Mouse (Mus musculus) forebrain, postnatal 0 days (tissue): ENCODE results near the gene Gm21988. TPM values are rescaled to one million over a fixed set of nuclear protein-coding genes. Genes with fewer than 3 reads are reported as not detected.
A peak's percentile ranks its signal among the peaks of the same experiment; 100 is the strongest.

Source experiments
- ATAC-seq: fragments of 200-750 bp; cut with Nextera tagmentation; 2 replicates; pipeline ENCODE4 v1.8.0; 2017; ENCODE audit warnings: mild to moderate bottlenecking, moderate library complexity
- DNase-seq: peaks from one replicate; pipeline ENCODE4 v3.0.0-alpha.2; 2015
- H3K27ac ChIP-seq: fragments of 300-500 bp; sonication (generic); 2 replicates; pipeline ENCODE4 v1.5.1; 2014; ENCODE audit warnings: low read depth, mild to moderate bottlenecking, antibody characterized with exemption, low read length, moderate library complexity, mixed read lengths
- H3K27me3 ChIP-seq: fragments of 300-500 bp; sonication (generic); 2 replicates; pipeline ENCODE4 v1.6.1; 2014; ENCODE audit warnings: mild to moderate bottlenecking, low read length, mixed read lengths; ENCODE audit not compliant: insufficient read depth
- H3K36me3 ChIP-seq: fragments of 300-500 bp; sonication (generic); 2 replicates; pipeline ENCODE4 v1.6.1; 2014; ENCODE audit warnings: mild to moderate bottlenecking, moderate library complexity; ENCODE audit not compliant: insufficient read depth
- H3K4me1 ChIP-seq: fragments of 300-500 bp; sonication (generic); 2 replicates; pipeline ENCODE4 v1.6.1; 2014; ENCODE audit warnings: antibody characterized with exemption; ENCODE audit not compliant: insufficient read depth
- H3K4me2 ChIP-seq: fragments of 300-500 bp; sonication (generic); 2 replicates; pipeline ENCODE4 v1.6.1; 2014; ENCODE audit warnings: low read depth, mild to moderate bottlenecking, moderate library complexity
- H3K4me3 ChIP-seq: fragments of 300-500 bp; sonication (generic); 2 replicates; pipeline ENCODE4 v1.5.1; 2014; ENCODE audit warnings: low read depth, low read length, mixed read lengths
- H3K9ac ChIP-seq: fragments of 300-500 bp; sonication (generic); 2 replicates; pipeline ENCODE4 v1.6.1; 2014; ENCODE audit warnings: mild to moderate bottlenecking
- H3K9me3 ChIP-seq: fragments of 300-500 bp; sonication (generic); 2 replicates; pipeline ENCODE4 v1.6.1; 2016; ENCODE audit warnings: low read length
- CTCF ChIP-seq: sonication (generic); IDR thresholded peaks from 2 replicates; pipeline ENCODE4 v1.5.1; 2016; ENCODE audit warnings: antibody characterized with exemption, control low read depth, low read depth
- WGBS: fragments of 180-500 bp; shearing (Covaris S2); extraction: QIAGEN DNeasy Blood & Tissue Kit; methylation state at CpG from one replicate; pipeline ENCODE4 v1.1.7; 2014; 5-methylcytosine and 5-hydroxymethylcytosine counted together
- polyA plus RNA-seq: library from polyadenylated mRNA; unstranded; fragments of >200 nt; fragmentation: Nextera tagmentation; extraction: Ambion mirVana; gene quantifications from 2 replicates; pipeline ENCODE4 v1.2.1, GENCODE M21; 2015
- total RNA-seq: library from RNA; depleted of rRNA; stranded (reverse); fragments of >200 nt; gene quantifications from 2 replicates; pipeline ENCODE4 v1.2.3, GENCODE M21; 2014

Gm21988 gene
- total and polyA plus RNA-seq, 2 experiments from 2014 or later = 4.9 to 16.6 TPM

DNA sequence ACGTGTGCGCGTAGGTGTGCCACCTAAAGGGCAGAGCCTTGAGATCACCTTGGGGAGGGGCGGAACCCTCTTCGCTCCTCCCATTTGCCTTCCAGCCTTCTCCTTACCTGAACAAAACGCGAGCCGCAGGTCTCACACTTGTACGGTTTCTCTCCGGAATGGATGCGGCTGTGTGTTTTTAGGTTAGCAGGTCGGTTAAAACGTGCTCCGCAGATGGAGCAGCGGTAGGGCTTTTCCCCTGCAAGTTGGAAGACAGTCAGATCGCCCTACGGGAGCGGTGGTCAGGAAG lies 13.1 kb downstream of the Gm21988 start:
- WGBS = 7% methylated on average over 18 of the region's 18 CpGs
- Histone ChIP-seq H3K4me1 (peaks cover 11% of the 10 kb centered on the region), H3K27ac (peak overlapping the region; percentile 64; the same call in 1 of the 2 replicates), H3K4me2 (peak overlapping the region; percentile 58), H3K9ac (peak overlapping the region; percentile 52), H3K4me3 (peak overlapping the region; percentile 26), H3K27me3 (peaks cover 24% of the 10 kb centered on the region), H3K36me3 (no peaks in the 10 kb centered on the region), H3K9me3 (no peaks in the 10 kb centered on the region)
- DNase-seq (no peak), ATAC-seq (no peak)
- TF ChIP-seq CTCF = no peak

DNA sequence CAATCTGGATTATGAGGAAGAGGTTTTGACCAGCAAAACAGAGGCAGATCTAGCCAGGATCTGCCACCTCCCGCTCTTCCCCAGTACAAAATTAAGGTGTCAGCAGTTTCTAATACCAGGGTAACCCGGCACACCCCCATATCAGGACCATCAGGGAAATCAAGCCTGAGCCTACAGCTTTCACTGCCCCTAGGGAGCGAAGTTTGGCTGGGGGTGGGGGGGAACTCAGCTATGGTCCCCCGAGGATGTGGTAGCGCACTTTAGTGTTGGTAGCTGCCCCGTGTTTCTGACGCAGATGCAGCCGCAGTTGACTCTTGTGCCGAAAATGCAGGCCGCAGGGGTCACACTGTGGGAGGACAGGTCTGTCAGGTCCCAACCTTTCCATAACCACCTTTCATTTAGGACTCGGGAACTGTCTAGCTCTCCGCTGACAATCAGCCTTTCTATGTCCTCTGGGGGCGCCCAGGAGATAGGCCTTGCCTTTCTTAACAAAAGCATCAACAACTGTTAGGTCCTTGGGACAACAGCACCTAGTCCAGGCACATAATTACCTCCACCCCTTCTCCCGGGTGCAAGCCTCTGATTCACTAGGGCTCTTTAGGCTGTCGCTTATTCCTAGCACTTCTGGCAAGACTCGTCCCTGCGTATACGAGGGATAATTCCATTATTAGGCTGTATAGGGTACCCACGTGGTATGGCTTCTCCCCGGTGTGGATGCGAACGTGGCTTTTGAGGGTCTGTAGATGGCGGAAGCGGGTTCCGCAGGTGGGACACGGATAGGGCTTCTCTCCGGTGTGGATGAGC lies 13.6 kb downstream of the Gm21988 start:
- peaks cover 14% of the 10 kb centered on the region for H3K4me1 ChIP-seq
- ATAC-seq (0 out of 2 replicates have a peak, but pooled peaks have one; percentile 23), DNase-seq (peak; percentile 65)
- H3K27me3 ChIP-seq = peaks cover 24% of the 10 kb centered on the region
- H3K9ac ChIP-seq = peak overlapping the region; percentile 52
- 23% methylated on average over 27 of the region's 27 CpGs for WGBS
- H3K27ac ChIP-seq = no peak overlapping the region; the same call in 1 of the 2 replicates
- peak overlapping the region; percentile 58 for H3K4me2 ChIP-seq
- H3K36me3 ChIP-seq = no peaks in the 10 kb centered on the region
- peak; percentile 36 for TF ChIP-seq CTCF
- no peaks in the 10 kb centered on the region for H3K9me3 ChIP-seq
- H3K4me3 ChIP-seq = peak overlapping the region; percentile 26

GRCm38 (mm10) chr11:70223724-70224123 lies 15.9 kb downstream of the Gm21988 start:
- H3K9ac ChIP-seq = no peak overlapping the region
- no peak for TF ChIP-seq CTCF
- H3K4me1 ChIP-seq = peaks cover 28% of the 10 kb centered on the region
- no peak overlapping the region for H3K27ac ChIP-seq
- ATAC-seq (no peak), DNase-seq (no peak)
- 0 out of 2 replicates have a peak, but pooled peaks cover 5% of the 10 kb centered on the region for H3K27me3 ChIP-seq
- no peak overlapping the region for H3K4me2 ChIP-seq
- no peaks in the 10 kb centered on the region for H3K9me3 ChIP-seq
- H3K4me3 ChIP-seq = no peak overlapping the region
- no peaks in the 10 kb centered on the region for H3K36me3 ChIP-seq
- WGBS = 87% methylated on average over 9 of the region's 9 CpGs

DNA sequence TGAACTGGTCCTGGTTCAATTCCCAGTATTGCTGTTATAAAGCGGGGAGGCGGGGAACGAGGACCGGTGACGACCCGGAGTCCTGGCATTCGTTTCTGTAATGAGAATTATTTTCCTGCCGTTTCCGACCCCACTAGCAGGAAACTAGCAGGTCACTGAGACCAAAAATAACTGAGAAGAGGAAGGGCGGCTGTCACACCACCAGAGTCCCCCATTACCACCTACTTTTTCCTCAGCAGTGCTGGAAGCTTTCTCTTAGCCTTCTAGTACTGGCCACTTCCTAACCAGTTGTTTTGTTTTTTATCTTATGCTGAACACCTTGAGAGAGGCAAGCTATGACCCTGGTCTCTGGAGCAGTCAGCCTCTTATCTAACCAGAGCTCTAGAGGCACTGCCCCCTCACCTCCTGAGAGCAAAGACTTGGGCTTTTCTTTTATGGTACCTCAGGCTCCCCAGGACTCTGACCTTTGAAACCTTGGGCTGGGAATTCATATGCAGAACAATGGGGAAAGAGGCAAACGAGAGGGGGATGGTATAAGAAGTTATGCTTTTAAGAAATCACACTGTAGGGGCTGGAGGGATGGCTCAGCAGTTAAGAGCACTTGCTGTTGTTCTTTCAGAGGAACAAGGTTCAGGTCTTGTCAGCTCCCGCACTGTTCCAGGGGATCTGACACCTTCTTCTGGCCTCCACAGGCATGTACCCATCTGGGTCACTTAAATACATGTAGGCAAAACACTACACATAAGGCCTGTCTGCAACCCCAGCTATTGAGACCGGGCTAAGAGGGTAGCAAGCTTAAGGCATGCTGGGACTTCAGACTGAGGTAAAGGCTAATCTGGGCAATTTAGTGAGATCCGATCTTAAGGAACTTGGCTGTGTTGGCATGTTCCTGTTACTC lies 17.8 kb downstream of the Gm21988 start:
- WGBS = 10% methylated on average over 14 of the region's 14 CpGs
- ATAC-seq = no peak
- H3K27ac ChIP-seq = peak overlapping the region; percentile 87
- peaks cover 7% of the 10 kb centered on the region for H3K36me3 ChIP-seq
- peak; percentile 15 for DNase-seq
- no peaks in the 10 kb centered on the region for H3K27me3 ChIP-seq
- H3K4me1 ChIP-seq = peaks cover 26% of the 10 kb centered on the region
- H3K9ac ChIP-seq = peak overlapping the region; percentile 78
- peak overlapping the region; percentile 89 for H3K4me2 ChIP-seq
- no peaks in the 10 kb centered on the region for H3K9me3 ChIP-seq
- TF ChIP-seq CTCF = no peak
- H3K4me3 ChIP-seq = peak overlapping the region; percentile 61

DNA sequence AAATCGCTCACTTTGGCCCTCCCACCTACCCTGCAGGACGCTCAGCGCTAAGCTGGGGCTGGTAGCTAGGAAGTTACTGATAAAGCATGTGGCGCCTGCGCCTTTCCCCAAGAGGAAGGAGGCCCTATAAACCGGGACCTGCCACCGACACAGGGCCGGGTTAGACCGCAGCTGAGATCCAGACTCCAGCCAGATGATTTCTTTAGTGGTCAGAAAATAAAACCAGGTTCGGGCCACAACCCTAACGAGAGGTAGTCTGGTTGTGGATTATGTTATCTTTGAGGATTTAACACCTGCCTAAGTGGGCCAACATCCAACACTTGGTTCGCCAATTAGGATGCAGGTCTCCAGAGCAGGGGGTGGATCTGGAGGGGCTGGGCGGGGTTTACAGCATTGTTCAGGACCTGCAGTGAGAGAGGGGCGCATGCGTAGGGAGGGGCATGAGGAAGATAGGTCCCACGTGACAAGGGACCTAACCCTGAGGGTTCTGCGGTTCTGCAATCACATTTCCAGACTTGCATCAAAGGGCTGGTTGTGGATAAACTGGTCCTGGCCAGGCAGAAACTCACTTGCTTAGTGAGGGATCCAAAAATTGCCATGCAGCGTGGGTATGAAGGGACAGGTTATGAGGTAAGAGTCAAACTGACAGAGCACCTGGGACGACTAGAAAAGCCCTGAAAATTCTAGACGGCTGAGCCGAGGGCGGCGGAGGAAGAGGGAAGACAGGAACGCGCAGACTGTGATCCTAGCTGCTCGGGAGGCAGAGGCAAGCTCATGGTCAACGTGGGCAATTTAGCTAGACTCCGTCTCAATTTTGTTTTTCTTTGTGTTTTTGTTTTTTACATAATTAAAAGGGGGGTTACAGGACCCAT lies 18.7 kb downstream of the Gm21988 start, which contains the start of gene Slc16a13:
Slc16a13 (minus strand) TSS at position 334 of the 872 bp plus-strand sequence.
- under 1% methylated on average over 28 of the region's 28 CpGs for WGBS

DNA sequence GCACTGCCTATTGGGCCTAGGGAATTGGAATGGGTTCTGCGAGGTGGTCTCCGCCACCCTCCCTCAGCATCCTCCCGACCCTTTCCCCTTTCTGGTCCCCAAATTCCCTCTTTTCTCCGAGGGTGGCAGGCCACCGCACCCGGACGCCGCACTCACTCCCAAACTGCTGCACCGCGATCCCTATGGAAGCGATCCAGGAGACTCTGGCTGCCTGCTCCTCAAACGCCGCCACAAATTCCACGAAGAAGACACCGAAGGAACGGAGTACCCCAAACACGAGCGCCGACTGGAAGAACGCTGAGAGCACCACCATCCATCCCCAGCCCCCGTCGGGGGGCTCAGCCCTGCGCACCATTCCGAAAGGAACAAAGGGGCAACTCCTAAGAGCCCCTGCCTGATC lies 19.3 kb downstream of the Gm21988 start:
- H3K27me3 ChIP-seq = no peaks in the 10 kb centered on the region; the same call in 1 of the 2 replicates
- peak overlapping the region; percentile 61 for H3K4me3 ChIP-seq
- H3K9ac ChIP-seq = peak overlapping the region; percentile 78
- peaks cover 26% of the 10 kb centered on the region for H3K4me1 ChIP-seq
- no peak for DNase-seq
- no peaks in the 10 kb centered on the region for H3K9me3 ChIP-seq
- no peak for ATAC-seq
- peak overlapping the region; percentile 89 for H3K4me2 ChIP-seq
- H3K27ac ChIP-seq = peak overlapping the region; percentile 92
- H3K36me3 ChIP-seq = peaks cover 7% of the 10 kb centered on the region
- 0% methylated on average over 24 of the region's 24 CpGs for WGBS
- TF ChIP-seq CTCF = 0 out of 2 replicates have a peak, but pooled peaks have one; percentile 2

More for the DNA sequence above, 18.7 kb downstream of the Gm21988 start, which contains the start of gene Slc16a13:
- DNase-seq (peak; percentile 98), ATAC-seq (peak; percentile 98)
- Histone ChIP-seq H3K9ac (peak within 1 kb of the TSS; percentile 78), H3K36me3 (peaks cover 7% of the 10 kb centered on the region), H3K27me3 (no peaks in the 10 kb centered on the region; the same call in 1 of the 2 replicates), H3K4me3 (peak within 1 kb of the TSS; percentile 61), H3K4me2 (peak within 1 kb of the TSS; percentile 89), H3K9me3 (no peaks in the 10 kb centered on the region), H3K4me1 (peaks cover 26% of the 10 kb centered on the region), H3K27ac (peak within 1 kb of the TSS; percentile 92)
- no peak for TF ChIP-seq CTCF
